Mouse (Mus musculus) urinary bladder, postnatal 10 days (tissue): ENCODE measurements around the gene Tango2.
"Not testable (repeated sequence)": the region's sequence is repeated elsewhere in the genome, so short reads cannot be mapped to it uniquely, and the experiment has no call there.

Experiments used
- DNase-seq: peaks from one replicate; pipeline ENCODE4 v3.0.0; 2022; ENCODE audit warnings: low spot score

The Tango2 gene

GRCm38 (mm10) chr16:18342650-18343570 lies 5.0 kb downstream of the Tango2 start:
- DNase-seq = no peak

GRCm38 (mm10) chr16:18342076-18342475 lies 5.8 kb downstream of the Tango2 start:
- no peak for DNase-seq

GRCm38 (mm10) chr16:18341605-18342004 lies 6.3 kb downstream of the Tango2 start:
- DNase-seq = no peak

GRCm38 (mm10) chr16:18339866-18340265 lies 8.0 kb downstream of the Tango2 start:
- no peak for DNase-seq

GRCm38 (mm10) chr16:18337261-18337660 lies 10.6 kb downstream of the Tango2 start:
- DNase-seq = no peak

- DNase-seq = no peak
Measured at GRCm38 (mm10) chr16:18335981-18336380, 11.9 kb downstream of the Tango2 start.

- no peak for DNase-seq
Measured at GRCm38 (mm10) chr16:18333976-18334375, 13.9 kb downstream of the Tango2 start.

GRCm38 (mm10) chr16:18328524-18328923 lies 19.4 kb downstream of the Tango2 start:
- DNase-seq = no peak

GRCm38 (mm10) chr16:18327936-18328335 lies 20.0 kb downstream of the Tango2 start:
- no peak for DNase-seq

GRCm38 (mm10) chr16:18325741-18326140 lies 22.2 kb downstream of the Tango2 start:
- no peak for DNase-seq

GRCm38 (mm10) chr16:18324031-18324430 lies 23.9 kb downstream of the Tango2 start:
- DNase-seq = no peak

GRCm38 (mm10) chr16:18323460-18323859 lies 24.4 kb downstream of the Tango2 start:
- DNase-seq = no peak

GRCm38 (mm10) chr16:18321443-18321842 lies 26.5 kb downstream of the Tango2 start:
- DNase-seq = no peak

GRCm38 (mm10) chr16:18318992-18319391 lies 28.9 kb downstream of the Tango2 start:
- no peak for DNase-seq

GRCm38 (mm10) chr16:18308159-18308558 lies 39.7 kb downstream of the Tango2 start:
- DNase-seq = no peak

GRCm38 (mm10) chr16:18289614-18290013 lies 58.3 kb downstream of the Tango2 start:
- not testable (repeated sequence) for DNase-seq

- peak; percentile 91 for DNase-seq
Measured at GRCm38 (mm10) chr16:18289067-18289588, 58.8 kb downstream of the Tango2 start, which contains the start of gene Dgcr8. Gene Dgcr8, minus strand, starts transcription at chr16:18289246.

GRCm38 (mm10) chr16:18288581-18289061 lies 59.3 kb downstream of the Tango2 start:
- peak; percentile 27 for DNase-seq

GRCm38 (mm10) chr16:18288166-18288565 lies 59.7 kb downstream of the Tango2 start:
- DNase-seq = no peak

GRCm38 (mm10) chr16:18275166-18275565 lies 72.7 kb downstream of the Tango2 start:
- DNase-seq = no peak

- DNase-seq = no peak
Measured at GRCm38 (mm10) chr16:18268182-18268581, 79.7 kb downstream of the Tango2 start.

GRCm38 (mm10) chr16:18265024-18265423 lies 82.9 kb downstream of the Tango2 start:
- no peak for DNase-seq

GRCm38 (mm10) chr16:18258221-18258620 lies 89.7 kb downstream of the Tango2 start, which contains the start of gene Gm49776:
Gene Gm49776, minus strand, starts transcription at chr16:18258321.
- no peak for DNase-seq
